Mouse (Mus musculus) yolk sac, embryonic 10.5 days (tissue): ENCODE results near the gene Olfr1413.

Experiments used
- DNase-seq: peaks from one replicate; pipeline ENCODE4 v3.0.0-alpha.2; 2017; ENCODE audit warnings: low spot score

Olfr1413 gene

DNA sequence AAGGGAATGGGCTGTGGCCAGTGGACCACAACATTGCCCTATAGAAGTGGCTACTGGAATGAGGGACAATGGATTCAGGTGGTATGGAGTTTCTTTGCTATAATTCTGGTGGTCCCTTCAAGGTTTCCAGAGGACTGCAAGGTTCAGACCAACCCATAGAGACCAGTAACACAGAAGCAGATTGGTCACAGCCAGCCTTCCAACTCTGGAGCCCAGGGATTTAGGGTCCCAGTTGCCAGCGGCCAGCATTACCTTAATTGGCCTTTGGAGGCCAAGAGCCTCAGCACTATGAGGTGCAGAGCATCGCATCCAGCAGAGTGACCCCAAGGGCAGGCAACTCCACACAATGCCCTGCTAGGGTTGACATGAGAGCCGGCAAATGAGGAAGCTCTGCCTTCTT is at the start of gene Olfr1413:
Gene Olfr1413, plus strand, starts transcription at position 301 of the 400 bp plus-strand sequence.
- DNase-seq = no peak

DNA sequence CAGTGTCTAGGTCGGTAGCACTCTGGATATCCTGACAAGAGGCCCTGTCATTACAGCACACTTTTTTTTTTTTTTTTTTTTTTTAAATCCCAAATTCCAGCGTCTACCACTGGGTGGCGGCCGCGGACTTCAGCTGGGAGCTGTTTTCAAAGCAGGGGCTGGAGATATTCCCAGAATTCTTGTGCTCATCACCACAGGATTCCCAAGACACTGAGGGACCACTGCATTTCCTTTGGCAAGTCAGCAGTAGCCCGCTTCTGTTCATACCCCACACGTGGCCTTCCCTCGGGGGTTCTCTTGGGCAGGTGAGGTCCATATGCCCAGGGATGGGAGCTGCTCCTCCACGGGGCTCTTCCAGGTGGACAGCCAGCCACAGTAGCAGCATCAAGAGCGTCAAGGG is 49.7 kb upstream of the Olfr1413 start:
- DNase-seq = peak; percentile 13

DNA sequence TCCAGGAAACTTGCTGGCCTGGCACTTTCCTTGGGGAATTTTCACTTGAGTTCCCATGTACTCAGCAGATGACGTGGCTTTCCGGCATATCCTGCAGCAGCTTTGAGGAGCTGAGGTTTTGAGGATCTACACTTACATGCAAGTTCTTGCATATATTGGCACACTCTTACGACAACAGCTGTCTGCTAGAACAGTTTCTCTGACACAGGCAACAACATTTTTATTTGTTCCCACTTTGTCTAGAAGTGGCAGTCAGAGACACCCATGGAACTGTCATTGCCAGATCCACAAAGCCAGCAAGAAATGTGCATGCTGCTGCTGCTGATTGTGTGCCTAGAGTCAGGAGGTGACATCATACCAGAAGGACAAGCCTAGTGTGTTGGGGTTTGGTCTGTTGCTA is 47.4 kb upstream of the Olfr1413 start:
- DNase-seq = no peak

DNA sequence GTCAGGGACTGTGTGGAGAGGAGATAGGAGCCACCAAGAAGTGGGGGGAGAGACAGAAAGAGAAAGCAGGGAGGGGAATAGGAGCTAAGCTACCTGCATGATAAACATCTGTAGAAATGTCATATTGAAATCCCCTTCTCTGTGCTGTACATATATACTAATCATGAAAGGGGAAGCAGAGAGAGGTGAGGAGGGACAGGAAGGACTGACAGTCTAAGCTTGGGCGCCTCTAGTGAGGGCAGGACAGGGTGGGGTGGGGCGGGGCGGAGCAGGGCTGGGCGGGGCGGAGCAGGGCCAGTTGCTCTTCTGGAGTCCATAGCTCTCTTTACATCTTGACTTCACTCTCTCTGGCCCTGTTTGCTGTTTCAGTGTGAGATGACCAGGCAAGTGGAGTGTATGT is 34.1 kb upstream of the Olfr1413 start:
- DNase-seq = no peak

DNA sequence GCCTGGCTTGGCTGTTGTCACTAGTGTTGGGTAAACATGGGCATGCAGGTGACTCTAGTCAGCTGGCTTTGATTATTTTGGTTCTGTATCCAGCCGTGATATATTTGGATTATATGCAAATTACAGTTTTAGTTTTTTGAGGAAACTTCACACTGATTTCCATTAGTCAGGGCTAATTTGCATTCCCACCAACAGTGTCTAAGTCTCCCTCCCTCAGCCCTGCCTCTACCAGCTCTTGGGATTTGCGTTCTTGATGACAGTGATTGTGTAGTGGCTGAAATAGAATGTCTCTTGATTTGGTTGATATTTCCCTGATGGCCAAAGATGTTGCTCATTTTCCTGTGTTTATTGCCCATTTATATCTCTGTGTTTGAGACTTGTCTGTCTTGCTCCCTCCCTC is 32.1 kb upstream of the Olfr1413 start:
- DNase-seq = no peak

DNA sequence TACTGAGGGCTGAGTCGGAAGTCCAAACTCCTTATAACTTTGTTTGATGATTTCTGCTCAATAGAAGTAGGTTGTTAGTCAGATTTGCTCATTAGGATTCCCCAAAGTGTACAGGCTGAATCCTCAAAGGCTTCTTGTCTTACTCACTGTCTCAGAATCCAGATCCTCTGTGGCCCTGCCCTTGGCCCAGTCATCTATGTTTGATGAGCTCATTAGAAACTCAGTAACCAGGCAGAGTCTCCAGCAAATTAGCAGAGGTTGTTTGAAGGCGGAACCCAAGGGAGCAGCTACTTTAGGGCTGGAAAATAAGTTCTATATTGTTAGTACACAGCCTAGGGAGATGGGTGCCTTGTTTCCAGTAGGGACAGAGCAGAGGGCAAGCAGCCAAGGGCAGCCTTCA is 25.2 kb upstream of the Olfr1413 start:
- no peak for DNase-seq

DNA sequence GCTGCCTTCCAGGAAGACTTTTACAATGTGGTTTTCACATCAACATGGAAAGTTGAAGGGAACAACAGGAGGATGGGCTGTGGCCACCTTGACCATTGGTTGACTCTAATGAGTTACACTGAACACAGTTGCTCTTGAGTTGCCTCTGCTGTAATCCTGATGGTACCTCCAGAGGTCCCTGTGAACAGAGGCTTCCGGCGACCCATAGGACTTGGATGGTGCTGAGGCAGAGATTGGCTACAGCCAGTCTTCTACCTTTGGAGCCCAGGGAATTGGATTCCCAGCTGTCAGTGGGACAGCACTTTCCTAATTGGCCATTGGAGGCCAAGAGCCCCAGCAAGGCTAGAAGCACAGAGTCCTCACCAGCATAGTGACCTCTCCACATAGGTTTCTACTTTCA is 14.4 kb downstream of the Olfr1413 start, which contains the start of gene Olfr1412:
Gene Olfr1412, plus strand, starts transcription at position 301 of the 400 bp plus-strand sequence.
- no peak for DNase-seq

DNA sequence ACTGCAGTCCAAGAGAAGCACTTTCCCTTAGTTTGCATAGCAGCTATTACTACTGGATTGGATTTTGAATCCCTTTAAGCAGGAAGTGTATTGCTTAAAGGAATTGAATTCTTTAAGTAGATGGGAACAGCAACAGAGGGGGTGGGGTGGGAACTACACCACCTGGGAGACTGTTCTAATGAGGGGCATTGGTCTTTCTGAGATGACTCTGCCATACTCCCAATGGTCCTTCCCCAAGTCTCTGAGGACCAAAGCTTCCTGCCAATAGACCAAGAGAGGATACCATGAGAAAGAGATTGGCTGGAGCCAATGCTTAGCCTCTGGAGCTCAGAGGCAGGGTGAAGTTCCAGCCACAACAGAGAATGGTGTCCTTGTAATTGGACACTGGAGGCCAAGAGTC is 23.0 kb downstream of the Olfr1413 start, which contains the start of gene Olfr1411:
Gene Olfr1411, plus strand, starts transcription at position 301 of the 400 bp plus-strand sequence.
- no peak for DNase-seq

DNA sequence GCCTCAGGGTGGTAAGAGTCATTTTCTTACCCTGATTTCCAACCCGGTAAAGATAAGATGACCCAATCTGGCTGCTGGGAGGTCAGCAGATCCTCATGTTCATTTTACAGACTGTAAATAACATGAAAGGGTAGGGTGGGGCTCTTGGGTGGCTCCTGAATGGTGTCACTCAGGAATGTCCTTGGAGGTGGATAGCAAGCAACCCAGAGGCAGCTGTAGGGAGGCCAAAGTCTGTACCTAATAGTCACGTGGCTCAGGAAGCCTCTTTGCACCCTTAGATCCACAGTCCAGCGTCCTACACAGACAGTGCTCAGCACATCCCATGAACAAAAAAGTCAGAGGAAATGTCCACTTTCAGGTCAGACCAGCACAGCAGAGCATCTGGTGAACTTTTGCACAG is 24.9 kb downstream of the Olfr1413 start:
- DNase-seq = no peak

DNA sequence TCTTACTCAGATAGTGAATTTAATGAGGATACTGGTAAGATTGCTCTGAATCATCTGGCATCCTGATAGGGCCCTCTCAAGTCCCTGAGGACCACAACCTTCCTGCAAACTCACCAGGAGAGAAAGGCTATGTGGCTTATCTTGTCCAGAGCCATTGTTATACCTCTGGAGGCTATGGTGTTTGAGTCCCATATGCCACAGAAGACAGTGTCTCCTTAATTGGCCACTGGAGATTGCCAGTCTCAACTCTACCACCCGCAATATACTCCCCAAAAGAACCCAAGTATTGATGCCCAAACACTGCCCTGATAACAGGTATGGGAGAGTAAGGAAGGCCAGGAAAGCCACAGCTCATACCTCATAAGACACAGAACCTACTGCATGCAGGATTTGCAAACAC is 34.4 kb downstream of the Olfr1413 start, which contains the start of gene Olfr1410:
Gene Olfr1410, plus strand, starts transcription at position 301 of the 400 bp plus-strand sequence.
- DNase-seq = no peak

DNA sequence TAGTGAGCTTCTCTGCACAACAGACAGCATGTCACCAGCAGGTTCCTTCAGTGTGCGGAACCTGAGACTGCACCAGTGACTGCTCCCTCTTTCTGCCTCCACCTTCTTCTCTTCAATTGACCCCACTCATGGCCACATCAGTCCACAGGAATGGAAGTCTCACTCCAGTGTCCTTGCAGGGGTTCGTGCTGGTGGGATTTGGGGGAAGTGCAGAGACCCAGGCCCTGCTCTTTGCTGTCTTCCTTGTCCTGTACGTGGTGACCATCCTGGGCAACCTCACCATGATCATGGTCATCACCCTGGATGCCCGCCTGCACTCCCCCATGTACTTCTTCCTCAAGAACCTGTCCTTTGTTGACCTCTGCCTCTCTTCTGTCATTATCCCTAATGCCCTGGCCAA is 36.6 kb downstream of the Olfr1413 start:
- no peak for DNase-seq

DNA sequence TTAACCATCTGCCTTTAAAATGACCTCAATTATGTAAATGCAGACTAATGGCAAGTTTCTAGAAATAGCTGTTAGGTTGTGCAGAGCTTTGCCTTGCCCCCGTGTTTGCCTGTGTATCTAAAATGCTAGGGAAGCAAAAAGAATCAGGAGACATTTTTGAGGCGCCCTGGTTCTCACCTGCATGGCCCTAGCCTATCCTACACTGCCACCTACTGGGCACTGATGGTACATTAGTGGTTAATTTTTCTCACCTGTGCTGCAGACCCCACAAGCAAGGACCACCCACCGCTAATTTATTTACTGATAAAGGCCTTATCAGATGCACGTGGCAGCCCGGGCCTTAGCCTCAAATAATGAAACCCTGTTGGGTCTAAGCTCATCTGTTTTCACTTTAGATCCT is 39.9 kb downstream of the Olfr1413 start:
- peak; percentile 9 for DNase-seq

DNA sequence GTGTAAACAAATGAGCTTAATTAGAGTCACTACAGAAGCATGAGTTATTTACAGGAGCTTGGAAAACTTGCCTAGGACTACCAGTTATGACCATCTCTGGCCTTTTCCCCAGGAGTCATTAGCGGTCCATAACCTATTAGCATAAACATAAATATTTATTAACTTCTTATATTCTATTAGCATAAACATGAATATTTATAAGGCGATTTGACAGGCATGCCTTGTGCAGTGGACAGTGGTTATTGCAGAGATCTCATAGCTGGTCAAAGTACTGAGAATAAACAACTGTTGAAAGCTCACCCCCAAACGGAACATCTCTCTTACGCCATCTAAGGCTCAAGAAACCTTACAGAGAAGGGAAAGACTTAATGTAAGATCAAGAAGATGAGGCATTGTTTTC is 42.1 kb downstream of the Olfr1413 start:
- no peak for DNase-seq

DNA sequence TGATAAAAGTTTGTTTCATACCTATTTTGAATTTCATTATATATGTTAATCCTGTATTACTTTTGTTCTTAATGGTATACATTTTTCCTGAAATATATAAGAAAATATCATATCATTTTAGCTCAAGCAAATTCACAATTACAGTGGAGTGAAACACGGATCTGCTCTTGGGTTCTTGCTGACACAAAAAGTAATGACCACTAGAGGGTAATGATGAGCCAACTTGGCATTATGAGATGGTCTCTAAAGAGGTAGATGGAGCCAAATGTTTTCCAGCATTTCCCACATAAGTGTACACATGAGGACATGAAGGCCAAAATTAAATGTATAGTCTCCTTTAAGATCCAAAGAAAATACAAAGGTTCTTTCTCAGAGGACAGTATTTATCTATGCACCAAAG is 43.4 kb downstream of the Olfr1413 start:
- DNase-seq = no peak

DNA sequence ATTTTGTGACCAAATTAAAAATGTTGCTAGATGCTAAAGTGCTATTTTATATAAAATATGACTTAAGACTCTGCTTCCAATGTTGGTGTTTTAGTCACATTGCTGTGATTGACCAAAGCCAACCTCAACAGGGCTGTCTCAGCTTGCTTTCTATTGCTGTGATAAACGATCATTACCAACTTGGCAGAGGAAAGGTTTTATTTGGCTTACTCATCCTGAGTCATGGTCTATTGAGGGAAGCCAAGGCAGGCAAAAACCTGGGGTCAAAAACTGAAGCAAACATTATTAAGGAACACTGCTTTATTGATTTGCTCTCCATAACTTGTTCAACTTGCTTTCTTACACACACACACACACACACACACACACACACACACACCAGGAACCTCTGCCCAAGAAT is 44.9 kb downstream of the Olfr1413 start:
- no peak for DNase-seq

DNA sequence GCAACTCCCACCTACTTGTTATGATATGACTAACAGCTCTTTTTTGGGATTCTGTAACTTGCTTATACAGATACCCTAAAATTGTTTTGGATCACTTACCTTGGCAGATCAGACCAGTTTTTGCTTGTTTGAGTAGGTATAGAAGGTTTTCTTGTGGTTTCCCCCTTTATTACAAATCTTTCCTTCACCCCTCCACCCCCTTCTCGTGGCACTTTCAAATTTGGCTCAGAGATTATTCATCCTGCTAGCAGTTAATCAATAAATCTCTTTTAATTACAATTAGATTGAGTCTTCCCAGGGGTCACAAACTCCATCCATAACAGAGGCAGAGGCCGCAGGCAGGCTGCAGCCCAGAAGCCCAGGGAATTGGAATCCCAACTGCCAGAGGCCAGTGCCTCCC is 46.4 kb downstream of the Olfr1413 start, which contains the start of gene Olfr12:
Gene Olfr12, plus strand, starts transcription at position 301 of the 400 bp plus-strand sequence.
- no peak for DNase-seq

DNA sequence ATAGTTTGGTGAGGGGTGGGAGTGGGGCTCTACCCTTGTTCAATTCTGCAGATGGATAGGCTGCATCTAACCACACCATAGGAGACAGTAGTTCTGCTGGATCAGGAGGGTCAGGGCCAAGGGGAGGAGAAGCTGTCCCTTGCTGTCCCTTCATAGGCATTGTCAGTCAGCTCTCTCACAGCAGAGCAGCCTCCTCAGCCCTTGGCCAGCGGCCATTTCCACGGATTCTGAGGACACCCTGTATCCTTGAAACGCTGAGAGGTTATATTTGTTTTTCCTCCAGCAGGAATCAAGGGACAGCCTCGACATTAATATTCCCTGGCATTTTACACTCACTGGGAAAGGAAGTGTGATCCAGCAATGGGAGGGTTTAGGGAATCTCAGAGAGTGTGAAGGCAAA is 47.2 kb downstream of the Olfr1413 start:
- no peak for DNase-seq
